Mouse (Mus musculus) cerebellum, postnatal 36 days (tissue): ENCODE results near the gene AW549877.

Source experiments
- DNase-seq, 2 experiments: peaks; one replicate each; pipeline ENCODE4 v3.0.0; 2021 to 2022; ENCODE audit warnings: mixed read lengths in 2 of 2

The AW549877 gene

GRCm38 (mm10) chr15:3982732-3983131 is 12.8 kb downstream of the AW549877 start:
- DNase-seq, result no peak

- DNase-seq, result no peak
Observed at GRCm38 (mm10) chr15:3979871-3980270, 15.7 kb downstream of the AW549877 start.

- peak; percentile 85 to 86 for DNase-seq
Observed at GRCm38 (mm10) chr15:3979061-3979848, 16.3 kb downstream of the AW549877 start, which contains the start of gene Fbxo4. Fbxo4 (minus strand) TSS chr15:3979573.

GRCm38 (mm10) chr15:3978279-3978678 is 17.3 kb downstream of the AW549877 start:
- DNase-seq, result no peak

- no peak for DNase-seq
Observed at GRCm38 (mm10) chr15:3973300-3973699, 22.2 kb downstream of the AW549877 start.

- no peak for DNase-seq
Observed at GRCm38 (mm10) chr15:3970193-3970592, 25.4 kb downstream of the AW549877 start.

- DNase-seq, result no peak
Observed at GRCm38 (mm10) chr15:3969743-3970142, 25.8 kb downstream of the AW549877 start.

- DNase-seq, result no peak
Observed at GRCm38 (mm10) chr15:3962251-3962650, 33.3 kb downstream of the AW549877 start.

- DNase-seq, result no peak
Observed at GRCm38 (mm10) chr15:3960094-3960493, 35.5 kb downstream of the AW549877 start.

GRCm38 (mm10) chr15:3957982-3958381 is 37.6 kb downstream of the AW549877 start:
- peak; percentile 45 to 61 for DNase-seq

GRCm38 (mm10) chr15:3954971-3955370 is 40.6 kb downstream of the AW549877 start:
- DNase-seq, result no peak

GRCm38 (mm10) chr15:3938132-3938531 is 57.4 kb downstream of the AW549877 start:
- DNase-seq, result no peak

GRCm38 (mm10) chr15:3936056-3936455 is 59.5 kb downstream of the AW549877 start:
- DNase-seq, result no peak

GRCm38 (mm10) chr15:3933466-3933865 is 62.1 kb downstream of the AW549877 start:
- DNase-seq, result no peak
